Mouse (Mus musculus) MEL (cell line): ENCODE data around the gene Gfra4. TPM values are rescaled to one million over a fixed set of nuclear protein-coding genes. Genes with fewer than 3 reads are reported as not detected.

Experiments
- DNase-seq: peaks from one replicate; pipeline ENCODE4 v3.0.0; 2011; ENCODE audit warnings: low read depth, low spot score
- H3K27ac ChIP-seq: 2 replicates; pipeline ENCODE4 v1.5.1; 2012; ENCODE audit warnings: low read depth, mild to moderate bottlenecking, control low read depth, low read length, moderate library complexity; ENCODE audit not compliant: control insufficient read depth
- H3K27me3 ChIP-seq, 2 experiments: fragments of 150-350 bp in 1 of 2; sonication (generic) in 1 of 2; 2 replicates each; pipeline ENCODE4 v1.6.1; 2012; ENCODE audit warnings: low read length in 2 of 2, mild to moderate bottlenecking in 2 of 2, improper control_type of control experiment in 1 of 2, moderate library complexity in 1 of 2; ENCODE audit not compliant: insufficient read depth in 2 of 2, control insufficient read depth in 1 of 2
- H3K36me3 ChIP-seq, 2 experiments: 2 replicates each; pipeline ENCODE4 v1.6.1; 2012 to 2014; ENCODE audit warnings: low read length in 2 of 2, improper control_type of control experiment in 1 of 2, inconsistent platforms in 1 of 2, mild to moderate bottlenecking in 1 of 2; ENCODE audit not compliant: insufficient read depth in 2 of 2, control insufficient read depth in 1 of 2
- H3K4me1 ChIP-seq, 2 experiments: fragments of 150-350 bp in 1 of 2; sonication (generic) in 1 of 2; 2 replicates each; pipeline ENCODE4 v1.6.1; 2012; ENCODE audit warnings: low read length in 2 of 2, improper control_type of control experiment in 1 of 2, mild to moderate bottlenecking in 1 of 2; ENCODE audit not compliant: insufficient read depth in 2 of 2, control insufficient read depth in 1 of 2
- H3K4me3 ChIP-seq, 2 experiments: fragments of 150-350 bp in 1 of 2; sonication (generic) in 1 of 2; 2 replicates each; pipeline ENCODE4 v1.5.1; 2012; ENCODE audit warnings: low read depth in 2 of 2, low read length in 2 of 2, mild to moderate bottlenecking in 2 of 2, moderate library complexity in 2 of 2, control low read depth in 1 of 2, improper control_type of control experiment in 1 of 2; ENCODE audit not compliant: control insufficient read depth in 1 of 2, insufficient read depth in 1 of 2
- H3K79me2 ChIP-seq: 2 replicates; pipeline ENCODE4 v1.6.1; 2012; ENCODE audit warnings: mild to moderate bottlenecking, low read length, moderate library complexity; ENCODE audit not compliant: control insufficient read depth, poor library complexity, insufficient read depth
- H3K9ac ChIP-seq: 2 replicates; pipeline ENCODE4 v1.6.1; 2012; ENCODE audit warnings: low read depth, mild to moderate bottlenecking, control low read depth, low read length, moderate library complexity; ENCODE audit not compliant: control insufficient read depth, poor library complexity, severe bottlenecking
- H3K9me3 ChIP-seq: fragments of 150-350 bp; sonication (generic); replicated peaks from 2 replicates; pipeline ENCODE4 v1.6.1; 2012; ENCODE audit warnings: mild to moderate bottlenecking, low read length, improper control_type of control experiment, moderate library complexity; ENCODE audit not compliant: insufficient read depth
- CHD1 ChIP-seq: IDR thresholded peaks from 2 replicates; pipeline ENCODE4 v1.6.1; 2012; ENCODE audit warnings: low read depth, mild to moderate bottlenecking, inconsistent platforms, low read length, improper control_type of control experiment
- CHD2 ChIP-seq: IDR thresholded peaks from 2 replicates; pipeline ENCODE4 v1.6.1; 2011; ENCODE audit warnings: low read length, improper control_type of control experiment
- CTCF ChIP-seq, 3 experiments: IDR thresholded peaks in 2 of 3; conservative IDR thresholded peaks in 1 of 3; 2 replicates each; pipeline ENCODE4 v1.5.1; 2011 to 2012; ENCODE audit warnings: low read length in 3 of 3, low read depth in 2 of 3, mild to moderate bottlenecking in 2 of 3, improper control_type of control experiment in 1 of 3, inconsistent platforms in 1 of 3, mixed read lengths in 1 of 3, moderate library complexity in 1 of 3; ENCODE audit not compliant: control insufficient read depth in 1 of 3, insufficient read depth in 1 of 3, poor library complexity in 1 of 3, severe bottlenecking in 1 of 3
- E2F4 ChIP-seq: IDR thresholded peaks from 2 replicates; pipeline ENCODE4 v1.6.1; 2011; ENCODE audit warnings: low read depth, low read length, improper control_type of control experiment, borderline replicate concordance
- ELF1 ChIP-seq: IDR thresholded peaks from 2 replicates; pipeline ENCODE4 v1.6.1; 2014; ENCODE audit warnings: low read depth, mild to moderate bottlenecking, inconsistent platforms, low read length, improper control_type of control experiment, moderate library complexity
- EP300 ChIP-seq, 2 experiments: IDR thresholded peaks; 2 replicates each; pipeline ENCODE4 v1.6.1; 2011; ENCODE audit warnings: improper control_type of control experiment in 2 of 2, low read length in 2 of 2, low read depth in 1 of 2, mild to moderate bottlenecking in 1 of 2
- ETS1 ChIP-seq: IDR thresholded peaks from 2 replicates; pipeline ENCODE4 v1.6.1; 2012; ENCODE audit warnings: low read depth, mild to moderate bottlenecking, inconsistent platforms, low read length, improper control_type of control experiment, moderate library complexity
- GABPA ChIP-seq: IDR thresholded peaks from 2 replicates; pipeline ENCODE4 v1.6.1; 2012; ENCODE audit warnings: low read depth, mild to moderate bottlenecking, inconsistent platforms, low read length, improper control_type of control experiment, moderate library complexity
- GATA1 ChIP-seq: IDR thresholded peaks from 2 replicates; pipeline ENCODE4 v1.6.1; 2011; ENCODE audit warnings: low read depth, low read length, improper control_type of control experiment
- HCFC1 ChIP-seq: IDR thresholded peaks from 2 replicates; pipeline ENCODE4 v1.6.1; 2012; ENCODE audit warnings: low read depth, mild to moderate bottlenecking, inconsistent platforms, low read length, improper control_type of control experiment, moderate library complexity
- KAT2A ChIP-seq: conservative IDR thresholded peaks from 2 replicates; pipeline ENCODE4 v1.6.1; 2012; ENCODE audit warnings: low read depth, low read length, improper control_type of control experiment, inconsistent platforms
- MAFK ChIP-seq: IDR thresholded peaks from 2 replicates; pipeline ENCODE4 v1.6.1; 2011; ENCODE audit warnings: low read depth, mild to moderate bottlenecking, low read length, improper control_type of control experiment, borderline replicate concordance
- MAZ ChIP-seq: IDR thresholded peaks from 2 replicates; pipeline ENCODE4 v1.6.1; 2012; ENCODE audit warnings: low read depth, mild to moderate bottlenecking, inconsistent platforms, low read length, improper control_type of control experiment
- MXI1 ChIP-seq: IDR thresholded peaks from 2 replicates; pipeline ENCODE4 v1.6.1; 2011; ENCODE audit warnings: mild to moderate bottlenecking, low read depth, low read length, improper control_type of control experiment
- MYC ChIP-seq: IDR thresholded peaks from 2 replicates; pipeline ENCODE4 v1.6.1; 2011; ENCODE audit warnings: low read depth, mild to moderate bottlenecking, low read length, improper control_type of control experiment, moderate library complexity
- NRF1 ChIP-seq: IDR thresholded peaks from 2 replicates; pipeline ENCODE4 v1.6.1; 2014; ENCODE audit warnings: low read depth, mild to moderate bottlenecking, inconsistent platforms, low read length, improper control_type of control experiment, moderate library complexity; ENCODE audit not compliant: poor library complexity, insufficient read depth, severe bottlenecking
- POLR2AphosphoS5 ChIP-seq: IDR thresholded peaks from 2 replicates; pipeline ENCODE4 v1.6.1; 2012; ENCODE audit warnings: low read depth, borderline replicate concordance, mild to moderate bottlenecking, inconsistent platforms, low read length, moderate library complexity, mixed read lengths
- RAD21 ChIP-seq: IDR thresholded peaks from 2 replicates; pipeline ENCODE4 v1.6.1; 2011; ENCODE audit warnings: mild to moderate bottlenecking, low read depth, low read length, improper control_type of control experiment
- RCOR1 ChIP-seq: IDR thresholded peaks from 2 replicates; pipeline ENCODE4 v1.6.1; 2012; ENCODE audit warnings: low read depth, mild to moderate bottlenecking, inconsistent platforms, low read length, improper control_type of control experiment
- SIN3A ChIP-seq: IDR thresholded peaks from 2 replicates; pipeline ENCODE4 v1.6.1; 2012; ENCODE audit warnings: low read length, improper control_type of control experiment, inconsistent platforms
- USF1 ChIP-seq: IDR thresholded peaks from 2 replicates; pipeline ENCODE4 v1.6.1; 2014; ENCODE audit warnings: low read depth, mild to moderate bottlenecking, inconsistent platforms, low read length, improper control_type of control experiment, moderate library complexity
- ZKSCAN1 ChIP-seq: IDR thresholded peaks from 2 replicates; pipeline ENCODE4 v1.6.1; 2012; ENCODE audit warnings: low read depth, mild to moderate bottlenecking, inconsistent platforms, low read length, improper control_type of control experiment, moderate library complexity
- polyA plus RNA-seq, 2 experiments: library from polyadenylated mRNA; stranded (reverse) in 1 of 2; unstranded in 1 of 2; fragments of >175 nt in 1 of 2; fragments of >200 nt in 1 of 2; gene quantifications; 2 replicates each; pipeline versions ENCODE4 v1.2.1 to v1.2.4; 2012; ENCODE audit warnings: low replicate concordance in 2 of 2, low read depth in 1 of 2; ENCODE audit not compliant: insufficient read length in 2 of 2, insufficient read depth in 1 of 2, missing spikeins in 1 of 2
- total RNA-seq: library from RNA; depleted of rRNA; stranded (reverse); fragments of 300-350 nt; gene quantifications from 2 replicates; pipeline ENCODE4 v1.2.3, GENCODE M21; 2012

The Gfra4 gene
- total and polyA plus RNA-seq, 3 experiments, result not detected

DNA sequence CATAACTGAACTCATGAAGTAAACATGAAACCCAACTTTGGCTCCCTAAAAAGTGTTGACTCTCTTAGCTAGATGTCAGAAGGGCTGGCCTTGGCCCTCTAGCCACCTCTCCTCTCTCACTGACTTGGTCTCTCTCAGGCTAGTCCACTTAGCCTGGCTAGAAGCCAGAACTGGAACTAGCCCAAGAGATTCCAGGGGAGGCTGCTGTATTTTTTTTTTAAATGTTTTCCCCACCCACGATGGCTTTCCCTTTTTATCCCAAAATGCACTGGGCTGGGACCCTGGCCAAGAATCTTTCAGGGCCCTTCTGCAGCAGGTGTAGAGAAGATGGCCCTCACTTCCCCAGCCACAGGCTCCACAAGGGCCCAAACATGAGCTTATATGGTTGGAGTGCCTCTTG lies 16.5 kb upstream of the Gfra4 start:
- Histone ChIP-seq H3K4me1 (peaks cover 0 to 4% of the 10 kb centered on the region in 2 experiments; a peak in 1 of 4 replicates), H3K9ac (no peak overlapping the region), H3K9me3 (no peaks in the 10 kb centered on the region), H3K36me3 (no peaks in the 10 kb centered on the region), H3K79me2 (no peaks in the 10 kb centered on the region), H3K4me3 (no peak overlapping the region), H3K27ac (no peak overlapping the region), H3K27me3 (peaks cover 0 to 3% of the 10 kb centered on the region in 2 experiments; a peak in 2 of 4 replicates)
- no peak for DNase-seq
- TF ChIP-seq EP300 (IDR thresholded peaks at IDR 0.05; ENCODE audit: low read depth in 1 of 2, low read length in 2 of 2) (no peak), USF1 (no peak), RCOR1 (no peak), GATA1 (no peak), RAD21 (no peak), CHD1 (no peak), NRF1 (no peak), MXI1 (no peak), ZKSCAN1 (no peak), GABPA (no peak), MYC (no peak), MAZ (no peak), ETS1 (no peak), HCFC1 (no peak), POLR2AphosphoS5 (no peak), E2F4 (no peak), CTCF (IDR thresholded peaks at IDR 0.05 in 2 of 3, conservative IDR thresholded peaks at IDR 0.05 in 1 of 3; ENCODE audit: control insufficient read depth in 1 of 3, insufficient read depth in 1 of 3, low read depth in 2 of 3, low read length in 3 of 3, poor library complexity in 1 of 3, severe bottlenecking in 1 of 3) (no peak)

DNA sequence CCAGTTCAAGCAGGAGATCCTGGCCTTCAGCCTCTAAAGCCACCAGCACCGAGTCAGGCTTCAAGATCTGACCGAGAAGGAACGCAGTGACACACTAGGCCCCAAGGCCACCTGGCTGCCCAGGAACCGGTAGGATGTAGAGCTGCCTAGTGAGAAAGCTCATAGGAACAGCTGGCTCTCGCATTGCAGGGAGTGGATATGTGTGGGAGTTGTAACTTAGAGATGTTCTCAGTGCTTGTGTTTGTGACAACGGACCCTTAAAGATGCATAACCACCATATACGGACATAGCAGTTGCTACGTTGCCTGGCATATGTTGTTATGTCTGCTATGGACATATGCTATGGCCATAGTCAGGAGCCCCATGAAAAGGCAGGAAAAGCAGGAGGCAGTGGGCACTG lies 15.8 kb upstream of the Gfra4 start:
- no peaks in the 10 kb centered on the region for H3K79me2 ChIP-seq
- peaks cover 0 to 3% of the 10 kb centered on the region in 2 experiments; a peak in 2 of 4 replicates for H3K27me3 ChIP-seq
- H3K9me3 ChIP-seq, result no peaks in the 10 kb centered on the region

More for the DNA sequence above, 15.8 kb upstream of the Gfra4 start:
- no peak for DNase-seq
- Histone ChIP-seq H3K9ac (no peak overlapping the region), H3K36me3 (no peaks in the 10 kb centered on the region), H3K27ac (no peak overlapping the region), H3K4me1 (peaks cover 0 to 4% of the 10 kb centered on the region in 2 experiments; a peak in 1 of 4 replicates), H3K4me3 (no peak overlapping the region)
- TF ChIP-seq ELF1 (no peak), CHD2 (no peak), KAT2A (no peak), MAFK (no peak), RCOR1 (no peak), SIN3A (no peak)
